Mouse (Mus musculus) embryonic facial prominence, embryonic 11.5 days (tissue): ENCODE measurements around the gene Dynlrb1. TPM values are rescaled to one million over a fixed set of nuclear protein-coding genes. Genes with fewer than 3 reads are reported as not detected.

Experiments
- polyA plus RNA-seq: library from polyadenylated mRNA; unstranded; fragments of >200 nt; fragmentation: Nextera tagmentation; extraction: Ambion mirVana; gene quantifications from 2 replicates; pipeline ENCODE4 v1.2.1, GENCODE M21; 2014

The Dynlrb1 gene
- polyA plus RNA-seq, 1 experiment from 2014 or later, result 515 TPM

Other genes starting within 250 kb of the Dynlrb1 start
- 3.5 and 3.7 TPM in 2 replicates for gene Gm14226, start 218.3 kb upstream of the Dynlrb1 start, polyA plus RNA-seq
- gene Ahcy, start 162.0 kb upstream of the Dynlrb1 start, polyA plus RNA-seq, result 97.6 and 100.0 TPM in 2 replicates
- 51.1 and 55.7 TPM in 2 replicates for gene Itch, start 103.0 kb upstream of the Dynlrb1 start, polyA plus RNA-seq
- 113 and 149 TPM in 2 replicates for gene Map1lc3a, start 39.8 kb downstream of the Dynlrb1 start, polyA plus RNA-seq
- 58.4 and 60.2 TPM in 2 replicates for gene Pigu, start 120.9 kb downstream of the Dynlrb1 start, polyA plus RNA-seq
- 28.8 and 29.5 TPM in 2 replicates for gene Trp53inp2, start 144.5 kb downstream of the Dynlrb1 start, polyA plus RNA-seq
- gene Ncoa6, start 237.4 kb downstream of the Dynlrb1 start, polyA plus RNA-seq, result 27.7 and 28.6 TPM in 2 replicates